Mouse (Mus musculus) neural tube, embryonic 11.5 days (tissue): ENCODE data around the gene Cbfa2t2. TPM values are rescaled to one million over a fixed set of nuclear protein-coding genes. Genes with fewer than 3 reads are reported as not detected.

Experiments used
- ATAC-seq: fragments of 200-750 bp; cut with Nextera tagmentation; 2 replicates; pipeline ENCODE4 v1.8.0; 2017; ENCODE audit warnings: moderate number of reproducible peaks, mild to moderate bottlenecking, moderate TSS enrichment, moderate library complexity; ENCODE audit not compliant: insufficient read depth, low FRiP score, low TSS enrichment
- DNase-seq: peaks from one replicate; pipeline ENCODE4 v3.0.0-alpha.2; 2015; ENCODE audit warnings: low spot score
- H3K27ac ChIP-seq: fragments of 300-500 bp; sonication (generic); 2 replicates; pipeline ENCODE4 v1.5.1; 2014; ENCODE audit warnings: low read depth, mild to moderate bottlenecking, low read length
- H3K27me3 ChIP-seq: fragments of 300-500 bp; sonication (generic); 2 replicates; pipeline ENCODE4 v1.6.1; 2014; ENCODE audit warnings: mild to moderate bottlenecking, low read length, mixed read lengths; ENCODE audit not compliant: control insufficient read depth, insufficient read depth
- H3K36me3 ChIP-seq: fragments of 300-500 bp; sonication (generic); 2 replicates; pipeline ENCODE4 v1.6.1; 2014; ENCODE audit warnings: mild to moderate bottlenecking, low read length, moderate library complexity, mixed read lengths; ENCODE audit not compliant: control insufficient read depth, insufficient read depth
- H3K4me1 ChIP-seq: fragments of 300-500 bp; sonication (generic); 2 replicates; pipeline ENCODE4 v1.6.1; 2014; ENCODE audit warnings: low read length, mixed read lengths; ENCODE audit not compliant: control insufficient read depth, insufficient read depth
- H3K4me2 ChIP-seq: fragments of 300-500 bp; sonication (generic); 2 replicates; pipeline ENCODE4 v1.6.1; 2014; ENCODE audit warnings: low read depth, mild to moderate bottlenecking, moderate library complexity
- H3K4me3 ChIP-seq: fragments of 300-500 bp; sonication (generic); 2 replicates; pipeline ENCODE4 v1.5.1; 2014; ENCODE audit warnings: low read depth, low read length
- H3K9ac ChIP-seq: fragments of 300-500 bp; sonication (generic); 2 replicates; pipeline ENCODE4 v1.6.1; 2014; ENCODE audit warnings: mild to moderate bottlenecking, low read length
- H3K9me3 ChIP-seq: fragments of 300-500 bp; sonication (generic); 2 replicates; pipeline ENCODE4 v1.6.1; 2016; ENCODE audit warnings: low read length; ENCODE audit not compliant: control insufficient read depth
- WGBS: fragments of 180-500 bp; shearing (Covaris S2); extraction: QIAGEN DNeasy Blood & Tissue Kit; methylation state at CpG from one replicate; pipeline ENCODE4 v1.1.7; 2014; 5-methylcytosine and 5-hydroxymethylcytosine counted together
- polyA plus RNA-seq: library from polyadenylated mRNA; unstranded; fragments of >200 nt; fragmentation: Nextera tagmentation; extraction: Ambion mirVana; gene quantifications from 2 replicates; pipeline ENCODE4 v1.2.1, GENCODE M21; 2014

The Cbfa2t2 gene
- polyA plus RNA-seq, 1 experiment from 2014 or later: 63.6 TPM

GRCm38 (mm10) chr2:154569071-154569748 lies 132.9 kb downstream of the Cbfa2t2 start:
- H3K36me3 ChIP-seq: no peaks in the 10 kb centered on the region
- H3K9ac ChIP-seq: peak overlapping the region; percentile 88
- peak overlapping the region; percentile 88 for H3K4me3 ChIP-seq
- H3K27ac ChIP-seq: peak overlapping the region; percentile 85
- peaks cover 27% of the 10 kb centered on the region for H3K4me1 ChIP-seq
- DNase-seq: peak; percentile 71
- no peaks in the 10 kb centered on the region for H3K9me3 ChIP-seq
- 0% methylated on average over 38 of the region's 70 CpGs for WGBS
- H3K27me3 ChIP-seq: no peaks in the 10 kb centered on the region
- H3K4me2 ChIP-seq: peak overlapping the region; percentile 76
- ATAC-seq: peak; percentile 60

GRCm38 (mm10) chr2:154569836-154570286 lies 133.6 kb downstream of the Cbfa2t2 start, which contains the start of gene E2f1:
Gene E2f1, minus strand, starts transcription at chr2:154569892.
- Histone ChIP-seq H3K4me3 (peak within 1 kb of the TSS; percentile 88), H3K36me3 (no peaks in the 10 kb centered on the region), H3K4me1 (peaks cover 27% of the 10 kb centered on the region), H3K9ac (peak within 1 kb of the TSS; percentile 88), H3K27ac (peak within 1 kb of the TSS; percentile 85), H3K9me3 (no peaks in the 10 kb centered on the region), H3K27me3 (no peaks in the 10 kb centered on the region), H3K4me2 (peak within 1 kb of the TSS; percentile 76)
- under 1% methylated on average over 30 of the region's 44 CpGs for WGBS
- DNase-seq (peak; percentile 98), ATAC-seq (peak; percentile 96)

DNA sequence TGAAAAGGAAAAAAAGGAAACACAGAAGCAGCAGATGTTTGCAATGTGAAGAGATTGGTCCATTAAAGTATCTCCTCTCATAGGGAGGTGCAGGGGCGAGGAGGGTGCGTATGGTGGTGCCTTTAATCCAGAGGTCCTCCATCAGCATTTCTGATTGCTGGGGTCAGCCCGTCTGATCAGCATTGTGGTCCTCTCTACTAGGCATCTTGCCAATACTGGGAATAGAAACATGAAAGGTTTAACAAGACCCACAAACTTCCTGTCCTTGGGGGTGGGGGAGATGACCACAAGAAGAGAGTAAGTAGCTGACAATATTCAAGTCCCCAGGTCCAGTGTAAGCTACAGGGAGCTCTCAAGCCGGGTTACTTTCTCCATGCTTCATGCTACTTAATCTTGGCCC lies 134.4 kb downstream of the Cbfa2t2 start:
- ATAC-seq (no peak), DNase-seq (no peak)
- 63% methylated on average over 4 of the region's 4 CpGs for WGBS

DNA sequence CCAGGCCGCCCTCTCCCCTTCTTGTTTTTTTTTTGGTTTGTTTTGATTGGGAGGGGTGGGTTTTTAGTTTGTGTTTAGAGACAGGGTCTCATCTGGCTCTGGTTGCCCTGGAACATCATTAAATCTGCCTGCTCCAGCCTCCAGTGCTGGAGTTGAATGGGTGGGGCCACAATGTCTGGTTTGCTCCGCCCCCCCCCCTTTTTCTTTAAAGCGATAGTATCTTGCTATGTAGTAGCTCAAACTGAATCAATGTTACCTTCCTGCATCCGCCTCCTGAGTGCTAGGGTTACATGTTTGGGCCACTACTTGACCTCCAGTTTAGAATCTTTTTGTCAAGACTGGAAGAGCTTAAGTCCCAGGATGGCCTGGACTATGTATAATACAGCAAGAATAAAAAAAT lies 135.0 kb downstream of the Cbfa2t2 start:
- Histone ChIP-seq H3K27me3 (no peaks in the 10 kb centered on the region), H3K4me1 (peaks cover 21% of the 10 kb centered on the region), H3K9ac (no peak overlapping the region), H3K36me3 (no peaks in the 10 kb centered on the region), H3K4me2 (no peak overlapping the region), H3K27ac (no peak overlapping the region), H3K9me3 (no peaks in the 10 kb centered on the region), H3K4me3 (no peak overlapping the region)
- DNase-seq (no peak), ATAC-seq (no peak)
- 78% methylated on average over 4 of the region's 4 CpGs for WGBS

More for the DNA sequence above, 134.4 kb downstream of the Cbfa2t2 start:
- Histone ChIP-seq H3K4me1 (peaks cover 26% of the 10 kb centered on the region), H3K27me3 (no peaks in the 10 kb centered on the region), H3K9ac (no peak overlapping the region), H3K9me3 (no peaks in the 10 kb centered on the region), H3K27ac (no peak overlapping the region), H3K4me3 (no peak overlapping the region), H3K36me3 (no peaks in the 10 kb centered on the region), H3K4me2 (no peak overlapping the region)

DNA sequence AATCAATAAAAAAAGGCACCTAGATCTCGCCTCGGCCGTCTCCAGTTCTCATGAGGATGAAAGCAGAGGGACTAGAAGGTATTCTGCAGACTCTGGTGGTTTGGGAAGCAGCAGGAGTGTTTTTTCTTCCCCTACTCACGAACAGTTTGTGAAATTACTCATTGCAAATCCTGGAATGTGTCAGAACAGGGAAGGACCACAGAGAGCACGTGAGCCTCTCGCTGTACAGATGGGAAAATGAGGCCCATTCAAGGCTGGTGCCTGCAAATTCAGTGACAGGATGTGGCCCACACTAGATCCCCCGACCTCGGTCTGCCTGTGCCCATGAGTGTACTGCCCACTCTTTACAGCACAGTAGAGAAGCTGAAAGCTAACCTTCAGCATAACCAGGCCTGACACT lies 135.7 kb downstream of the Cbfa2t2 start:
- Histone ChIP-seq H3K9ac (no peak overlapping the region), H3K36me3 (no peaks in the 10 kb centered on the region), H3K4me1 (peaks cover 18% of the 10 kb centered on the region), H3K27ac (no peak overlapping the region), H3K4me2 (no peak overlapping the region), H3K4me3 (no peak overlapping the region), H3K27me3 (no peaks in the 10 kb centered on the region), H3K9me3 (no peaks in the 10 kb centered on the region)
- ATAC-seq (no peak), DNase-seq (no peak)
- 76% methylated on average over 8 of the region's 8 CpGs for WGBS

DNA sequence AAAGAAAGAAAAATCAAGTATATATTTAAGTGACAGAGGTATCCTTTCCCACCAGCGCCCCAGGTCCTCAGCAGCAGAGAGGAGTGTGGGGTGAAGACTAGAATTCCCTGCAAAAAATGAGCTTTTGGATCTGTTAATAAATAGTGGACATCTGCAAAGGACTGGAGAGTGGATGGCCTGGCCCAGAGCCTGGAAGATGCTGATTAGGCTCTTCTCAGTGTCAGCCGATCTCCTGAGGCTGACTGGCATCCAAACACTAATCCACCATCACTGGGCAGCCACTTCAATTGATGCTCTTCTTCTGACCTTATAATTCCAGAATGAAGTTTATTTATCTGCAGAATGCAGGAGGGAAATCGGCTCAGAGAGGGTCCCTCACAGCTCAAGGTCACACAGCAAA lies 136.7 kb downstream of the Cbfa2t2 start:
- Histone ChIP-seq H3K27me3 (no peaks in the 10 kb centered on the region), H3K9ac (no peak overlapping the region), H3K9me3 (no peaks in the 10 kb centered on the region), H3K4me1 (peaks cover 22% of the 10 kb centered on the region), H3K36me3 (no peaks in the 10 kb centered on the region), H3K27ac (no peak overlapping the region), H3K4me2 (no peak overlapping the region), H3K4me3 (no peak overlapping the region)
- WGBS: 89% methylated on average over 3 of the region's 3 CpGs
- ATAC-seq (no peak), DNase-seq (no peak)

DNA sequence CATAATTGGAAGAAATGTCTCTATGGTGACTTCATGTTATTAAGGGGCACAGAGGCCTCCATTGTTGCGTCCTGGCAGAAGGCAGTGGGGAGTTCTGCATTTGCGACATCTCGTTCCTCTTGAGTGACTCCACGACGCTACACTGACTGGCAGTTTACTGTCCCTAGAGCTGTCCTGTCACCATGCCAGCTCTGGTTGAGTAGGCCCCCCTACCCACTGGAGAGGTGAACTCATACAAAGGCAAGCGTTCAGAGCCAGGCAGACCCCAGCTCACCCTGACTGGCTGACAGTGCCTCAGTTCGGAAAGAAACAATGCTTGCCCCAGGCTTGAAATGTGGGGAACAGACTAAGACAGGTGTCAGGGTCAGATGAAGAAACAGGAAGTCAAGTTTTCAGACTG lies 138.0 kb downstream of the Cbfa2t2 start:
- no peak for ATAC-seq
- H3K4me3 ChIP-seq: no peak overlapping the region
- no peaks in the 10 kb centered on the region for H3K36me3 ChIP-seq
- no peaks in the 10 kb centered on the region for H3K9me3 ChIP-seq
- DNase-seq: no peak
- 51% methylated on average over 7 of the region's 7 CpGs for WGBS
- no peak overlapping the region for H3K27ac ChIP-seq
- no peak overlapping the region for H3K9ac ChIP-seq
- H3K27me3 ChIP-seq: no peaks in the 10 kb centered on the region
- no peak overlapping the region for H3K4me2 ChIP-seq
- peaks cover 13% of the 10 kb centered on the region for H3K4me1 ChIP-seq

DNA sequence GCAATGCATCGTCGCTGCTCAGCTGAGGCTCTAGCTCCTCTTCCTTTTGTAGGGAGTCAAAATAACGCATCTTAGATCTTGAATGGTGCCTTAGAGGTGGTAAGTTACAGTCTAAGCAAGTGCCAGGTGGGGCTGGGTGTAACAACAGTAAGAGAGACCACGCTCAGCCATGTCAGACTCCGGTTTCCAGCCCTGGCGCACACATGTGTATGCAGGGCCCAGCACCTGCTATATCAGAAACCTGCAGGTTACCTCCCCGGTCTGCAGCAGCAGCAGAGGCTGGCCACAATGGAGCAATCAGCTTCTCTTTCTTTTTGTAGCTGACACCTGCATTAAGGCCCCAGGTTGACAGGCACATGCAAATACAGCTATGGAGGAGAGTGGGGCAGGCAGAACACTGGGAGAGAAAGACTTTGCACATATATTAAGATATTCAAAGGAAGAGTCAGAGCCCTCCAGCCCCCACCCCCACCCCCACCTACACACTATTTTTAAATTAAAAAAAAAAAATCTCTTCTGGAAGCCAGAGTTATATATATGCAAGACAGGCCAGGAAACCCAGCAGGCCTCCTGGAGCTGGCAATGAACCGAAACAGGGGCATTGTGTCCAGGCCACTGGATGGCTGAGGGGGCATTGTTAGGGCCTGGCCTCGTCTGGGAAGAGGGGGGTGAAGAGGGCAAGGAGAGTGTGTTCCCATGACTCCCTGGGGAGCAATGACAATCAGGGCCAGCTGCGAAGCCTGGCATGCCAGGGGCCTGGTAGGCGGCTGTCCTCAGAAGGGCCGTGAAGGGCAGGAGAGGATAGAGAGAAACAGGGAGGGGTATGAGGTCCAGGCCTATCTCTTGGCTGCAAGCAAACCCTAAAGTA lies 140.8 kb downstream of the Cbfa2t2 start:
- Histone ChIP-seq H3K4me1 (peaks cover 13% of the 10 kb centered on the region), H3K36me3 (no peaks in the 10 kb centered on the region), H3K27ac (peak overlapping the region; percentile 84), H3K4me3 (no peak overlapping the region), H3K4me2 (no peak overlapping the region), H3K9me3 (no peaks in the 10 kb centered on the region), H3K27me3 (no peaks in the 10 kb centered on the region), H3K9ac (peak overlapping the region; percentile 20)
- DNase-seq (peak; percentile 73), ATAC-seq (peak; percentile 89)
- 27% methylated on average over 12 of the region's 12 CpGs for whole genome bisulfite sequencing
